Mouse (Mus musculus): Measurements from ENCODE around the gene Steap3.

Gene Steap3

GRCm38 (mm10) chr1:120142551-120142950 lies 130.0 kb downstream of the Steap3 start:
- DNase-seq: no peak
